Mouse (Mus musculus): Measurements from ENCODE around the gene Fcrl5.

GRCm38 (mm10) chr3:87509061-87509460, 73.5 kb downstream of the Fcrl5 start:
- TF ChIP-seq CTCF (IDR thresholded peaks at IDR 0.05; ENCODE audit: control insufficient read depth, insufficient read depth, insufficient replicate concordance, low read depth, low read length) (no peak), POLR2A (IDR thresholded peaks at IDR 0.05; ENCODE audit: control insufficient read depth, low read depth, low read length) (no peak)

Data from testis, adult 2 months (tissue).